Mouse (Mus musculus) kidney, postnatal 25 days (tissue): ENCODE data around the gene Asz1.

ENCODE experiments used
- DNase-seq, 2 experiments: peaks; one replicate each; pipeline ENCODE4 v3.0.0; 2021; ENCODE audit warnings: mixed read lengths in 2 of 2

Asz1 gene

GRCm38 (mm10) chr6:18002065-18002464 lies 106.8 kb downstream of the Asz1 start:
- no peak for DNase-seq
